Mouse (Mus musculus): ENCODE results near the gene Gm42957. TPM values are rescaled to one million over a fixed set of nuclear protein-coding genes. Genes with fewer than 3 reads are reported as not detected.
"Not testable (repeated sequence)": the region's sequence is repeated elsewhere in the genome, so short reads cannot be mapped to it uniquely, and the experiment has no call there.

The Gm42957 gene
- total RNA-seq (2021), result under 1 TPM in 1 of 2 experiments, not detected in 1; 0.20 TPM

- intact Hi-C loops (cut with DNase I), result loop anchor here (2.0 to 5.0 kb wide), 2 partner anchors 32 to 62 kb away; partner anchors contain the start of gene Pias3
- DNase-seq, result peak; percentile 94
These were observed at the start of gene Gm42957, which contains the start of gene Pex11b for GRCm38 (mm10) chr3:96634928-96635879. Gene Gm42957, plus strand, starts transcription at chr3:96635474. Gene Pex11b, plus strand, starts transcription at chr3:96635376.

DNA sequence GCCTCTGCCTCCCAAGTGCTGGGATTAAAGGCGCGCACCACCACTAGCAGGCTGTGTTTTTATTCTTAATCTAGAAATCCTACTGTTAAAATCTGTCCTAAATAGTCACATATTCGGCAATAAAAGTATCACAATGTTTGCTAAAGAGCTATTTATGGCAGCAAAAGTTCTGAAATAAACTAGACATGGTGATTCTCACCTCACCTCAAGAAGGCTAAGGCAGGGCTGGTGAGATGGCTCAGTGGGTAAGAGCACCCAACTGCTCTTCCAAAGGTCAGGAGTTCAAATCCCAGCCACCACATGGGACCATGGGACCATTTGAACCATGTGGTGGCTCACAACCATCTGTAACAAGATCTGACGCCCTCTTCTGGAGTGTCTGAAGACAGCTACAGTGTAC lies 44.6 kb upstream of the Gm42957 start:
- intact Hi-C loops (cut with DNase I), result no loop called here
- no peak for DNase-seq

DNA sequence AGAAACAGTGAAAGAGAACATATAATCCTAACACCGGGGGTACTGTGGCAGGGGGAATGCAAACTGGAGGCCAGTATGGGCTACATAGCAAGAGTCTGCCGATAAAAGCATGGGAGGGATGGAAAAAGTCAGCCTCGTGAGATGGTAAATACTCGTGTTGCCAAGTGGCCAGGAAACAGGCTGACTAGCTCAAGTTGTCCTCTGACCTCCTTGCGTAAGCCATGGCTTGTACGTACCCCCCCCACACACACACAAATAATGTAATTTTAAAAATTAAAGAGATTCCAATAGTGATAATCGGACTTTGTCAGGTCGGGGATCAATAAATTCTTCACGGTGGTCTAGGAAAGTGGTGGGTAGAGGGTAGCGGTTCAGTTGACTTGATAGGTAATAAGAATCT lies 41.9 kb upstream of the Gm42957 start:
- peak in 1 of 2 experiments; percentile 50 for DNase-seq

DNA sequence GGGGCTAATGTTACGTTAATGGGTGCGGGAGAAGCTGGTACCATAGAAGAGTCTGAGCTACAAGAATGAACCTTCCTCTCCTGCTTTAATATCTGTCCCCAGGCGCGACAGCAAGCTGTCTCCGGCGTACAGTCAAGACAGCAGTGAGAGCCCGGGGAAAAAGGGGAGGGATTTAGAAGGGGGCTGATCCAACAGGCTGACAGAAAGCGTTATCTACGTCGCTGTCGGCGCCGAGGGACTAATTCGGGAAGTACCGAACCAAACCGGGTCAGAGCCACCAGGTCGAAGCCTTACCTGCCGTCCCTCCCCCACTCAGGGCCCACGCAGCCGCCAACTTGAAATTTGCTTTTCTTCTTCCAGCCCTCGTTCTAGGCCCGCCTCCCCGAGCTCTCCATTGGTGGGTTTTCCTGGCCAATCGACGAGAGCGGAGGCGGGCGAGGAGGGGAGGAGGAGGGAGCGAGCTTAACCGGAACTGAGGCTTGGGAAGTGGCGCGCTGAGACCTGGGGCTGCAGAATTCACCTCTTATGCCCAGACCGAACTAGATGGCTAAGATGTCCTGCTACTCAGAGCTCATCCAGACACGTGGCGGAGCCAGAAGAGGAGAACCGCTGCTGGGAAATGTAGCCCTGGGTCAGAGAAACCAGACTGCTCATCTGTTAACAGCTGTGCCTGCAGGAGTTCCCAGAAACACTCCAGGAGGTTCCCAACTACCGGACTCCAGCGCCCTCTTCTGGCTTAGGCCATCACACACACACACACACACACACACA lies 41.3 kb upstream of the Gm42957 start, which contains the start of gene Polr3gl:
Gene Polr3gl, minus strand, starts transcription at position 392 of the 771 bp plus-strand sequence.
- intact Hi-C loops (cut with DNase I), result no loop called here

More for the DNA sequence above, 41.9 kb upstream of the Gm42957 start:
- intact Hi-C loops (cut with DNase I), result no loop called here

GRCm38 (mm10) chr3:96594851-96595250 lies 40.4 kb upstream of the Gm42957 start:
- DNase-seq, result no peak
- intact Hi-C loops (cut with DNase I), result no loop called here

More for the DNA sequence above, 41.3 kb upstream of the Gm42957 start, which contains the start of gene Polr3gl:
- DNase-seq, result peak; percentile 96 to 97

- intact Hi-C loops (cut with DNase I), result no loop called here
- DNase-seq, result no peak
These were observed 39.6 kb upstream of the Gm42957 start for GRCm38 (mm10) chr3:96595661-96596060.

GRCm38 (mm10) chr3:96596228-96596707 lies 39.0 kb upstream of the Gm42957 start, which contains the start of gene Ankrd34a:
Gene Ankrd34a, plus strand, starts transcription at chr3:96596636.
- peak; percentile 72 to 77 for DNase-seq
- intact Hi-C loops (cut with DNase I), result no loop called here

DNA sequence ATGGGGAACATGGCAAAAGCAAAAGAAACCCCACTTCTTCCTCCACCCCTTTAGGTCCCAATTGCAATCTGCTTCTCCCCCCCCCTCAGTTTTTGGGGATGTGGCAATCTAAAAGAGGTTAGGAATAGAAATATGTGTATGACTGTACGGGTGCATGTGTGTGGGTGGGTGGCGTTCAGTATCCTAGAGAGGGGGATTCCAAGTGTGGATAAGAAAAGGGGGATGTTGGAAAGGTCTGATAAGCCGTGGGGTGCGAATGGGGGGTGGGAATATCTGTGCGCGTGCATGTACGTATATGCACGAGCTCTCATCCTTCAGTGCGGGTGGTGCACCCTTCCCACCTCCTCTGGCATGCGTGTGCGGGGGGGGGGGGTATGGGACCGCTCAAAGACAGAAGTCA lies 38.4 kb upstream of the Gm42957 start:
- DNase-seq, result peak in 1 of 2 experiments; percentile 16
- intact Hi-C loops (cut with DNase I), result no loop called here

GRCm38 (mm10) chr3:96597435-96597891 lies 37.8 kb upstream of the Gm42957 start:
- DNase-seq, result peak; percentile 49 to 54
- intact Hi-C loops (cut with DNase I), result no loop called here

DNA sequence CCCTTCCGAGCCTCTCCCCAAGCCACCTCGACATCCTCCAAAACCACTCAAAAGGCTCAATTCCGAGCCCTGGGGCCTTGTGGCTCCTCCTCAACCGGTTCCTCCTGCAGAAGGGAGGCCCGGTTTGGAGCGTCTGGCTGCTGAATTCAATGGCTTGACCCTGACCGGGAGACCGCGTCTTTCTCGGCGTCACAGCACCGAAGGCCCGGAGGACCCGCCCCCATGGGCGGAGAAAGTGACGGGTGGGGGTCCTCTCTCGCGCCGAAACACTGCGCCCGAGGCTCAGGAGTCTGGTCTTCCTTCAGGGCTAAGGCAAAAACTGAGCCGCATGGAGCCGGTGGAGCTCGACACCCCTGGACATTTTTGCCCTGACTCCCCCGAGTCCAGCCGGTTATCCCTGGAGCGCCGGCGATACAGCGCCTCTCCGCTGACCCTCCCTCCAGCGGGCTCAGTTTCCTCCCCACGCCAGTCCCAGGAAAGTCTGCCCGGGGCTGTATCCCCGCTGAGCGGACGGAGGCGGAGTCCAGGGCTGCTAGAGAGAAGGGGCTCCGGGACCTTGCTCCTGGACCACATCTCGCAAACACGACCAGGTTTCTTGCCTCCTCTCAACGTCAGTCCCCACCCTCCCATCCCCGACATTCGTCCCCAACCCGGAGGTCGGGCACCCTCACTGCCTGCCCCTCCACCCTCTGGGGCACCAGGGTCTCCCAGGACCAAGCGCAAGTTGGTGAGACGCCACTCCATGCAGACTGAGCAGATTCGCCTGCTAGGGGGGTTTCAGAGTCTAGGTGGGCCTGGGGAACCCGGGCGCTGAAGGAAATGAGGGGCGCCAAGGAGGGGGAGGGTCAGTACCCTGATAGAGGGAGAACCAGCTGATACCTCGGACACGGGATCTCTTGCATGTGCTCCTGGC lies 36.9 kb upstream of the Gm42957 start:
- intact Hi-C loops (cut with DNase I), result no loop called here

DNA sequence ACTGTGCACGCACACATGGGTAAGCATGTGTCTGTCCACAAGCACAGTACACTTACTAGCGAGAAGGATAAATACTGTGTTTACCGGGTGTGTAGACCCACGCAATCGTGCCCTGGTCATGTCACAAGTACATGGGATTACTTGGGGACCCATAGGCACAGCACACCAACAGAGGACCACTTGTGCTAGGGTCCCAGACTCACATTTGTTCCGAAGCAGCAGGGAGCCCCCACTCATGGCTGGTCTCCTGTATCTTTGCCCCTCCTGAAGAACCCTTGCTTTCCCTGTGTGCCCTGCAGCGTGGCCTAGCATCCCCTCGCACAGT lies 36.2 kb upstream of the Gm42957 start:
- intact Hi-C loops (cut with DNase I), result no loop called here
- peak in 1 of 2 experiments; percentile 11 for DNase-seq

More for the DNA sequence above, 36.9 kb upstream of the Gm42957 start:
- DNase-seq, result peak; percentile 83 to 87

- intact Hi-C loops (cut with DNase I), result no loop called here
- no peak for DNase-seq
These were observed 35.9 kb upstream of the Gm42957 start for GRCm38 (mm10) chr3:96599411-96599810.

DNA sequence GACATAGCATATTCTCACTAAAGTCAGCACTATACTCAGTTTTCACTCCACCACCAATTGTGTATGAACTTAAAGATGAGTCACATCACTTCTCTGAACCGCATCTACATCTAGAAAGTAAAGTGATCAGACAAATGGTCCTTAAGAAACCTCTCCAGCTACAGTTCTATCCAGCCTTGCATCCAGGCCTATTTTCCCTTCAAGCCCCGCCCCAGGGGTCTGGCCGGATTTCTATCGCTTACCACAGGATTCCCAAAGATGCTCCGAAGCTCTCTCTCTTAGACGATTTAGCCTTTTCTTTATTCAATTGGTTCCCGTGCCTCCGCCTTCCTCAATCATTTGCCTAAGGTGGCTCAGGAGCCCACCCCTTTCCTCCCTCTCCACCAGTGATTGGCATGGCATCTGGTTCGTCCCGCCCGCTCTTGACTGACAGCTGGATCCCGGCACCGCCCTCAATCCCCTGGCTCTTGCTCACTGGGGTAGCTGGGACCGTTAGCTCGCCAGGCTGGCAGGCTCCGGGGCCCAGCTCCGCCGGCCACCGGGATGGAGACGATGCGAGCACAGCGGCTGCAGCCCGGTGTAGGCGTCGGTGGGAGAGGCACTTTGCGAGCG lies 34.5 kb upstream of the Gm42957 start, which contains the start of gene Lix1l:
Gene Lix1l, plus strand, starts transcription at position 511 of the 612 bp plus-strand sequence.
- peak; percentile 97 to 98 for DNase-seq
- intact Hi-C loops (cut with DNase I), result no loop called here

DNA sequence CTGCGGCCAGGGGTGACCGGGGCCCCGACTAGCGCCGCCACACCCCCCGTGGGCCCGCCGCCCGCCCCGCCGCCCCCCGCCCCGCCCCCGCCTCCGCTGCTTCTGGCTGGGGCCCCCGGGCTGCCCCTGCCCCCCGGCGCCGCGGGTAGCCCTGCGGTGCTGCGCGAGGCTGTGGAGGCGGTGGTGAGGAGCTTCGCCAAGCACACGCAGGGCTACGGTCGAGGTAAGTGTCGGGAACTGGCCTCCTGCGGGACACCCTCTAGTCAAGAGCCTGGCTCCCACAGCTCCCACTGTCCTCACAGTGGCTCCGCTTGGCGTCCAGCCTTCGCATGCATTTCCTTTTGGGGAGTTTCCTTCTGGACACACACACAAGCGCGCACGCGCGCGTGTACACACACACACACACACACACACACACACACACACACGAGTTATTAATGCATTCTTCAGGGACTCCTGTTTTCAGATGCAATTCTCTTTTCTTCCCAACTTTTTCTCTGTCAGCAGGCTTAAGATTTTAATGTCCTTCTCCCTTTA lies 34.0 kb upstream of the Gm42957 start:
- intact Hi-C loops (cut with DNase I), result no loop called here
- DNase-seq, result peak; percentile 88 to 90

DNA sequence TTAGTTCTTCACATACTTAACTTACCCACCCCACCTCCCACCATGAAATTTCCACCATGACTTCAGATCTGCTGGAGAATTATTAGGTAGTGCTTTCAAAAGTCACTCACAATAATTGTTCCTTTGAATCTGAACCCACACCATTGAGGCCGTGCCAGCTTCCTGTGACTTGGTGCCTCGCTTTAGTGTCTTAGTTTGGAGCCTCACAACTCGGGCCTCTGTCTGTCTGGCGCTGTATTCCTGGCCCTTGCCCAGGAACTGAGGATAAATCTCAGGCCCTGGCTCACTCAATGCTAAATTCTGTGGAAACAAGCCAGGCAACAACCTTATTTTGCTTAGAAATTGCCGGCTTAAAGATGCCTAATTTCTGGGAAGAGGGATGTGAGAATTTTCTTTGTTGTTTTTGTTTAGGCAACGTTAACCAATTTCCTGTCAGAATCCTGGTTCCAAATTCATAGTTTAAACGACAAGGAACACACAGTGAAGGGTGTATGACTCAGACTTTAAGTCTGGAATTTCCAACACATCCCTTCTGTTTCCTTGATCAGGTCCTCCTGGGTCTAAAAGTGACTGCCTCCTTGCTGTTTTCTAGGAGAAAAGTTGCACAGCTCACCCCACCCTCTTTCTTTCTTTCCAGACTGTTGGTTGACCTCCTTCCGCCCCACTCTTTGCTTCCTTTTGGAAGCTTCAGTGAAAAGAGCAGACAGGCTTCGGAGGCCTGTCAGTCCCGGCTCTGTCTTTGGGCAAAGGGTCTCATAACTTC lies 33.2 kb upstream of the Gm42957 start:
- DNase-seq, result peak; percentile 68 to 74
- intact Hi-C loops (cut with DNase I), result loop anchor here (2.0 kb wide), 1 partner anchor 33 kb away; the partner anchor contains the start of genes Gm42957 and Pex11b

GRCm38 (mm10) chr3:96602704-96603084 lies 32.6 kb upstream of the Gm42957 start:
- intact Hi-C loops (cut with DNase I), result loop anchor here (2.0 kb wide), 1 partner anchor 32 kb away; the partner anchor contains the start of genes Gm42957 and Pex11b
- no peak for DNase-seq

DNA sequence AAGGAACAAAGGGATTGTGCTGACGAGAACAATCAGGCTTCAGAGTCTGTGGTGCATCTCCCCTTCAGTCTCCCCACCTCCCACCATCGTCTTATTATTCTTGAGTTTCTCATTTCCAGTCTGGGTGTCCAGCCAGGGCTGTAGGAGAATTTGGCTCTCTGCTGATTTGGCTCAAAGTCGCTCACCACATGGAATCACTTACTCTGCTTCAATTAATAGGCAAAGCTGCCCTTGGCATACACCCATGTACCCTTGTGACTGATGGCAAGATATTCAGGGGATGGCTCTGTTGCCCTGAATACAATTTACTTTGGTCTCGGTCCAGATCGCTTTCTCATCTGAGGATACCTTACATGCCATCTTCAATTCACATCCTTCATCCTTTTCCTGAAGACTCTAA lies 32.0 kb upstream of the Gm42957 start:
- DNase-seq, result peak; percentile 46 to 53
- intact Hi-C loops (cut with DNase I), result loop anchor here (2.0 kb wide), 1 partner anchor 31 kb away; the partner anchor contains the start of genes Gm42957 and Pex11b

- intact Hi-C loops (cut with DNase I); DNase-seq: not testable (repeated sequence)
These were observed 29.3 kb upstream of the Gm42957 start for GRCm38 (mm10) chr3:96606007-96606406.
